Mouse (Mus musculus) heart, embryonic 15.5 days (tissue): ENCODE results near the gene Lgals1. TPM values are rescaled to one million over a fixed set of nuclear protein-coding genes. Genes with fewer than 3 reads are reported as not detected.
A peak's percentile ranks its signal among the peaks of the same experiment; 100 is the strongest.

ENCODE experiments used
- ATAC-seq: fragments of 200-750 bp; cut with Nextera tagmentation; replicated peaks from 2 replicates; pipeline ENCODE4 v1.8.0; 2017; ENCODE audit warnings: low read depth, moderate TSS enrichment; ENCODE audit not compliant: insufficient number of reproducible peaks, insufficient read depth, low FRiP score
- H3K27ac ChIP-seq: fragments of 300-500 bp; sonication (generic); 2 replicates; pipeline ENCODE4 v1.5.1; 2015; ENCODE audit warnings: mild to moderate bottlenecking, inconsistent platforms
- H3K27me3 ChIP-seq: fragments of 300-500 bp; sonication (generic); 2 replicates; pipeline ENCODE4 v1.6.1; 2015; ENCODE audit warnings: inconsistent platforms
- H3K36me3 ChIP-seq: fragments of 300-500 bp; sonication (generic); 2 replicates; pipeline ENCODE4 v1.6.1; 2015; ENCODE audit warnings: mild to moderate bottlenecking, inconsistent platforms
- H3K4me1 ChIP-seq: fragments of 300-500 bp; sonication (generic); replicated peaks from 2 replicates; pipeline ENCODE4 v1.6.1; 2015; ENCODE audit warnings: inconsistent platforms
- H3K4me2 ChIP-seq: fragments of 300-500 bp; sonication (generic); 2 replicates; pipeline ENCODE4 v1.6.1; 2015; ENCODE audit warnings: inconsistent platforms, mild to moderate bottlenecking, moderate library complexity
- H3K4me3 ChIP-seq: fragments of 300-500 bp; sonication (generic); 2 replicates; pipeline ENCODE4 v1.5.1; 2015; ENCODE audit warnings: mild to moderate bottlenecking, inconsistent platforms
- H3K9ac ChIP-seq: fragments of 300-500 bp; sonication (generic); 2 replicates; pipeline ENCODE4 v1.6.1; 2015; ENCODE audit warnings: mild to moderate bottlenecking, inconsistent platforms
- H3K9me3 ChIP-seq: fragments of 300-500 bp; sonication (generic); replicated peaks from 2 replicates; pipeline ENCODE4 v1.6.1; 2016; ENCODE audit warnings: inconsistent platforms
- WGBS: fragments of 180-500 bp; shearing (Covaris S2); methylation state at CpG from one replicate; pipeline ENCODE4 v1.1.7; 2015; ENCODE audit warnings: mixed read lengths; 5-methylcytosine and 5-hydroxymethylcytosine counted together
- polyA plus RNA-seq: library from polyadenylated mRNA; unstranded; fragments of >200 nt; fragmentation: Nextera tagmentation; extraction: Ambion mirVana; gene quantifications from 2 replicates; pipeline ENCODE4 v1.2.1, GENCODE M21; 2015

Lgals1 gene
- polyA plus RNA-seq, 1 experiment from 2014 or later: 862 TPM

DNA sequence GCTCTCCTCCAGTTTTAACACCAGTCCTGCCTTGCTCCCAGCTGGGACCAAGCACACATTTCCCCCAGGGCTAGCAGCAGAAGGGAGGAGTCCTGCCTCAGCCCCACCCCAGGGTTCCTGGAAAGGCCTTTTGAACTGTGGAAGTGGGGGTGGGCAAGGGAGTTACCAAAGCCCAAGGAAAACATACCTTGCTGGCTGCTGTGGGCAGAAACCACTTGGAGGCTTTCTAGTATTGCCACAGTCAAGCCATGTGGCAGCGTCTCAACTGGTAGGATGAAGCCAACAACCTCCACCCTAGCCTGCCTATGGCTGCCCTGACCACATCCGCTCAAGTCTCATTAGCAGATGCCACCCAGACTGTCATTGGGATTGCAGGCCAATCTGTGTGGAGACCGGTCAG is 30.4 kb upstream of the Lgals1 start:
- no peaks in the 10 kb centered on the region for H3K27me3 ChIP-seq
- peak overlapping the region; percentile 29 for H3K27ac ChIP-seq
- H3K4me1 ChIP-seq: peaks cover 82% of the 10 kb centered on the region
- no peaks in the 10 kb centered on the region for H3K9me3 ChIP-seq
- no peak for ATAC-seq
- WGBS: 68% methylated on average over 3 of the region's 3 CpGs
- H3K4me2 ChIP-seq: no peak overlapping the region
- peak overlapping the region; percentile 12; the same call in 1 of the 2 replicates for H3K9ac ChIP-seq
- H3K36me3 ChIP-seq: peaks cover 21% of the 10 kb centered on the region; the same call in 1 of the 2 replicates
- no peak overlapping the region for H3K4me3 ChIP-seq

DNA sequence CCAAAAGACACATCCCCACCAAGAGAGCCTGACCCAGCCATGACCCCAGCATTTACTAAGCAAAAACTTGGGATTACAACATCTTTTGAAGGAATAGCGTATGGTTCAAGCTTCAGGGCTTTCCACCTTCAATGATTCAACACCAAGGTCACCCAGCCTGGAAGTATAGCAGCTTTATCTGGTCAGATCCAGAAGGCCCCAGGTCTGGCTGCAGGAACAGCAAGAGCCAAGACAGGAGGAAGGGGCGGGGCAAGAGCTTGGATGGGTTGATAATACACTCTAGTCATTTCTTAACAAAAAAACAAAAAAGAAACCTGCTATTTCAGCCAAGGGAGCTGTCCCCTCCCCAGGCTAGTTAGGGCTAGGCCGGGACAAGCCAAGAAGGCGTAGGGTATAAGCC is 29.0 kb upstream of the Lgals1 start:
- no peak overlapping the region for H3K4me3 ChIP-seq
- 0 out of 2 replicates have a peak overlapping the region, but pooled peaks have one; percentile 19 for H3K27ac ChIP-seq
- H3K9me3 ChIP-seq: no peaks in the 10 kb centered on the region
- WGBS: 80% methylated on average over 4 of the region's 4 CpGs
- H3K9ac ChIP-seq: no peak overlapping the region
- peaks cover 80% of the 10 kb centered on the region for H3K4me1 ChIP-seq
- H3K36me3 ChIP-seq: peaks cover 11% of the 10 kb centered on the region; the same call in 1 of the 2 replicates
- no peak for ATAC-seq
- H3K4me2 ChIP-seq: no peak overlapping the region
- no peaks in the 10 kb centered on the region for H3K27me3 ChIP-seq

- Histone ChIP-seq H3K4me3 (peak overlapping the region; percentile 67), H3K36me3 (peaks cover 14% of the 10 kb centered on the region), H3K4me1 (peaks cover 79% of the 10 kb centered on the region), H3K4me2 (peak overlapping the region; percentile 75), H3K27me3 (no peaks in the 10 kb centered on the region), H3K27ac (peak overlapping the region; percentile 64), H3K9ac (peak overlapping the region; percentile 2; the same call in 1 of the 2 replicates), H3K9me3 (no peaks in the 10 kb centered on the region)
- ATAC-seq: no peak
- 43% methylated on average over 6 of the region's 6 CpGs for WGBS
These were observed 28.0 kb upstream of the Lgals1 start for GRCm38 (mm10) chr15:78898507-78899001.

- H3K4me2 ChIP-seq: peak within 1 kb of the TSS; percentile 75
- WGBS: 3% methylated on average over 20 of the region's 20 CpGs
- no peaks in the 10 kb centered on the region for H3K27me3 ChIP-seq
- peaks cover 71% of the 10 kb centered on the region for H3K4me1 ChIP-seq
- peak within 1 kb of the TSS; percentile 71 for H3K9ac ChIP-seq
- no peaks in the 10 kb centered on the region for H3K9me3 ChIP-seq
- no peak for ATAC-seq
- peak within 1 kb of the TSS; percentile 67 for H3K4me3 ChIP-seq
- H3K36me3 ChIP-seq: peaks cover 17% of the 10 kb centered on the region
- peak within 1 kb of the TSS; percentile 64 for H3K27ac ChIP-seq
These were observed 27.2 kb upstream of the Lgals1 start, which contains the start of gene Gm49510 for GRCm38 (mm10) chr15:78899409-78899739. Gene Gm49510 (plus strand): TSS chr15:78899667.

- peak; percentile 54 for ATAC-seq
- WGBS: under 1% methylated on average over 47 of the region's 47 CpGs
- peaks cover 65% of the 10 kb centered on the region for H3K4me1 ChIP-seq
These were observed 26.6 kb upstream of the Lgals1 start, which contains the start of gene Sh3bp1 for GRCm38 (mm10) chr15:78899740-78900584. Gene Sh3bp1 (plus strand): TSS chr15:78899768.

DNA sequence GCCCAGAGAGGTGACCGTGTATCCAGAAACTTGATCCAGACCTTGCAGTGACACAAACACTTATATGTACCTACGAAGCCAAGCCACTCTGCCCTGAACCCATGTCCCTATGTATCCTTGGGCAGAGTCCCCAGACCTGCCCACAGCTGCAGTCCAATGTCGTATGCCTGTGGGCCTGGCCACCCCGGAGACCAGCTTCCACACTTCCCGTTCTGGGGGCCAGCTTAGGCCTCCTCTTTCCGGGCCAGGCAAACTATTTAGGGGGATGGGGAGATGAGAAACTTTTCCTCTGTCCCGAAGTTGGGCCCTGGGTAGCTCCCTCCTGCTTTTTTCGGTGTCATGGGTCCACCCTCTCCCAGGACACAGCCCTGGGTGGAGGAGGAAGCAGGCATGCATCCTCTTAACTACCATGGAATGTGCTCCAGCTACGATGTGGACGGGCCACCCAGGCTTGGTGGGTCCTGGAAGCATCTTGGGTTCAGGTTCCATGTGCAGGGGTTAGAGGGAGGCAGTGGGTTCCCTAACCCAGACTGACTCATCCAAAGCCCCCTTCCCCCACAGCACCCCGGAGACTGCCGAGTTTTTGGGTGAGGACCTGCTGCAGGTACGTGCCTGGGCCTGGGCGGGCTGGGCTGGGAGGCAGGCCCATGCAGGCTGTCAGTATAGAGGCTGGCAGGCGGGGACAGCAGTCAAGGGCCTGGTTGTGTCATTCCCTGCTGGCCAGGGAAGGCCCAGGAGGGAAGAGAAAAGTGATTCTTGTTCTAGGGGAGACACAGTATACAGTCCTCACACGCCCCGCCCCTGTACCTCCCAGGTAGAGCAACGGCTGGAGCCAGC is 25.7 kb upstream of the Lgals1 start:
- WGBS: 17% methylated on average over 18 of the region's 18 CpGs
- no peak for ATAC-seq
- H3K9ac ChIP-seq: peak overlapping the region; percentile 71
- peak overlapping the region; percentile 64 for H3K27ac ChIP-seq
- no peaks in the 10 kb centered on the region for H3K27me3 ChIP-seq
- no peaks in the 10 kb centered on the region for H3K9me3 ChIP-seq
- peaks cover 30% of the 10 kb centered on the region for H3K36me3 ChIP-seq
- H3K4me1 ChIP-seq: peaks cover 61% of the 10 kb centered on the region
- H3K4me2 ChIP-seq: peak overlapping the region; percentile 75
- H3K4me3 ChIP-seq: peak overlapping the region; percentile 67

More at GRCm38 (mm10) chr15:78899740-78900584, 26.6 kb upstream of the Lgals1 start, which contains the start of gene Sh3bp1:
- Histone ChIP-seq H3K9me3 (no peaks in the 10 kb centered on the region), H3K4me3 (peak within 1 kb of the TSS; percentile 67), H3K27ac (peak within 1 kb of the TSS; percentile 64), H3K4me2 (peak within 1 kb of the TSS; percentile 75), H3K9ac (peak within 1 kb of the TSS; percentile 71), H3K36me3 (peaks cover 23% of the 10 kb centered on the region), H3K27me3 (no peaks in the 10 kb centered on the region)

DNA sequence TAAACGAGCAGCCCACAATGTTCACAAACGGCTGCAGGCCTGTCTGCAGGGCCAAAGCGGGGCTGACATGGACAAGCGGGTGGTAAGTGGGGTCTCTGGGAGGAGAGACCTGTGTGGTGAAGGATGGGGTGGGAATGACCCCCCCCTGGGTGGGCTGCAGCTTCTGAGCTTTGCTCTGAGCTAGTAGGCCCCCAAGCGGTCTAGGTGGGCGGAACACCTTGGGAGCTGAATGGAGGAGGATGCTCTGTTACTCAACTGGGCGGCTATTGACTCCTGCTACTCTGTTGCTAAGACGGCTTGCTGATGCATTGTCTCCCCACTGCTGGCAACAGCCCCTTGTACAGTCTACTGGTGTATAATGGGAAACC is 25.1 kb upstream of the Lgals1 start:
- no peak for ATAC-seq
- Histone ChIP-seq H3K36me3 (peaks cover 36% of the 10 kb centered on the region), H3K4me2 (peak overlapping the region; percentile 75), H3K9ac (peak overlapping the region; percentile 71; the same call in 1 of the 2 replicates), H3K27ac (peak overlapping the region; percentile 64; the same call in 1 of the 2 replicates), H3K4me1 (peaks cover 57% of the 10 kb centered on the region), H3K4me3 (peak overlapping the region; percentile 67), H3K9me3 (no peaks in the 10 kb centered on the region), H3K27me3 (no peaks in the 10 kb centered on the region)
- 59% methylated on average over 8 of the region's 8 CpGs for WGBS

- H3K4me1 ChIP-seq: peaks cover 38% of the 10 kb centered on the region
- whole genome bisulfite sequencing: 7% methylated on average over 2 of the region's 2 CpGs
- H3K4me2 ChIP-seq: no peak overlapping the region
- H3K9ac ChIP-seq: peak overlapping the region; percentile 51; the same call in 1 of the 2 replicates
- H3K4me3 ChIP-seq: peak overlapping the region; percentile 8; the same call in 1 of the 2 replicates
- no peak for ATAC-seq
- H3K27me3 ChIP-seq: no peaks in the 10 kb centered on the region
- no peaks in the 10 kb centered on the region for H3K9me3 ChIP-seq
- H3K27ac ChIP-seq: peak overlapping the region; percentile 40; the same call in 1 of the 2 replicates
- H3K36me3 ChIP-seq: peaks cover 55% of the 10 kb centered on the region
These were observed 23.3 kb upstream of the Lgals1 start for GRCm38 (mm10) chr15:78903243-78903642.

- H3K36me3 ChIP-seq: peaks cover 83% of the 10 kb centered on the region
- no peak overlapping the region for H3K9ac ChIP-seq
These were observed 18.1 kb upstream of the Lgals1 start for GRCm38 (mm10) chr15:78908399-78908798.

DNA sequence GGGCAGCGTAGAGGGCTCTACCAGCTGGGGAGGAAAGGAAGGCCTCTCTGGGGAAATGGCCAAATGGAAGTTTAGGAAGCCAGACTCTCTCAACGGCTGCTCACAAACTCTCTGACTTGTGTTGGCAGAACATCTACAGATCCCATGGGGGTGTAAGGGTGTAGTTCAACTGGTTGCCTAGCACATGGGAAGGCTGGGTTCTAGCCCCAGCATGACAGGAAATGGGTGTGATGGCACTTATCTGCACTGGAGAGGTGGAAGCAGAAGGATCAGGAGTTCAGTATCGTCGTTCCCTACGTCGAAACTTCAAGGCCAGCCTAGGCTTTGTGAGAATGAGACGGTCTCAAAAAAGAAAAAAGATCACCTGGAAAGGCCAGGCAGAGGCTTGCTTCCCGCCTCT is 17.5 kb upstream of the Lgals1 start:
- no peak overlapping the region for H3K4me3 ChIP-seq
- WGBS: 76% methylated on average over 8 of the region's 8 CpGs
- no peaks in the 10 kb centered on the region for H3K9me3 ChIP-seq
- no peak overlapping the region for H3K9ac ChIP-seq
- peaks cover 7% of the 10 kb centered on the region for H3K4me1 ChIP-seq
- peaks cover 77% of the 10 kb centered on the region for H3K36me3 ChIP-seq
- no peak for ATAC-seq
- no peaks in the 10 kb centered on the region for H3K27me3 ChIP-seq
- H3K4me2 ChIP-seq: no peak overlapping the region
- H3K27ac ChIP-seq: no peak overlapping the region

More at GRCm38 (mm10) chr15:78908399-78908798, 18.1 kb upstream of the Lgals1 start:
- Histone ChIP-seq H3K27ac (no peak overlapping the region), H3K4me3 (no peak overlapping the region), H3K27me3 (no peaks in the 10 kb centered on the region), H3K4me2 (no peak overlapping the region), H3K9me3 (no peaks in the 10 kb centered on the region), H3K4me1 (peaks cover 7% of the 10 kb centered on the region)
- 82% methylated on average over 7 of the region's 7 CpGs for WGBS
- no peak for ATAC-seq

GRCm38 (mm10) chr15:78912040-78912439 is 14.5 kb upstream of the Lgals1 start:
- no peak for ATAC-seq
- WGBS: 33% methylated on average over 9 of the region's 9 CpGs
- H3K4me3 ChIP-seq: no peak overlapping the region
- H3K4me2 ChIP-seq: no peak overlapping the region
- H3K27me3 ChIP-seq: no peaks in the 10 kb centered on the region
- H3K9ac ChIP-seq: no peak overlapping the region
- peaks cover 47% of the 10 kb centered on the region for H3K36me3 ChIP-seq
- no peaks in the 10 kb centered on the region for H3K9me3 ChIP-seq
- H3K4me1 ChIP-seq: peaks cover 32% of the 10 kb centered on the region
- H3K27ac ChIP-seq: no peak overlapping the region
